Mouse (Mus musculus): ENCODE measurements around the gene Wdr62.
"Not testable (repeated sequence)": the region's sequence is repeated elsewhere in the genome, so short reads cannot be mapped to it uniquely, and the experiment has no call there.

Wdr62 gene

DNA sequence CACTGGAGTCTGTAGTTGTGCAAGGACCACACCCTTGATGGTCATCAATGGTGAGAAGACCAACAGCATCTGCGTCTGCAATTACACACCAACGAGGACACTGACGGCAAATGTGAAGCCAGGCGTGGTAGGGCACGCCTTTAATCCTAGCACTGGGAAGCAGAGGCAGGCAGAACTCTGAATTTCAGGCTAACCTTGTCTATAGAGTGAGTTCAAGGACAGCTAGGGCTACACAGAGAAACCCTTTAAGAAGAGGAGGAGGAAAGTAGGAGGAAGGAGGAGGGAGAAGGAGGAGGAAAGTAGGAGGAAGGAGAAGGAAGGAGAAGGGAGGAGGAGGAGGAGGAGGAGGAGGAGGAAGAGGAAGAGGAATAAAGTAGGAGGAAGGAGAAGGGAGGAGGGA lies 14.7 kb downstream of the Wdr62 start:
- no peak for DNase-seq (ENCODE audit: low spot score)

GRCm38 (mm10) chr7:30265041-30265440 lies 15.2 kb downstream of the Wdr62 start:
- DNase-seq (ENCODE audit: low spot score): no peak

DNA sequence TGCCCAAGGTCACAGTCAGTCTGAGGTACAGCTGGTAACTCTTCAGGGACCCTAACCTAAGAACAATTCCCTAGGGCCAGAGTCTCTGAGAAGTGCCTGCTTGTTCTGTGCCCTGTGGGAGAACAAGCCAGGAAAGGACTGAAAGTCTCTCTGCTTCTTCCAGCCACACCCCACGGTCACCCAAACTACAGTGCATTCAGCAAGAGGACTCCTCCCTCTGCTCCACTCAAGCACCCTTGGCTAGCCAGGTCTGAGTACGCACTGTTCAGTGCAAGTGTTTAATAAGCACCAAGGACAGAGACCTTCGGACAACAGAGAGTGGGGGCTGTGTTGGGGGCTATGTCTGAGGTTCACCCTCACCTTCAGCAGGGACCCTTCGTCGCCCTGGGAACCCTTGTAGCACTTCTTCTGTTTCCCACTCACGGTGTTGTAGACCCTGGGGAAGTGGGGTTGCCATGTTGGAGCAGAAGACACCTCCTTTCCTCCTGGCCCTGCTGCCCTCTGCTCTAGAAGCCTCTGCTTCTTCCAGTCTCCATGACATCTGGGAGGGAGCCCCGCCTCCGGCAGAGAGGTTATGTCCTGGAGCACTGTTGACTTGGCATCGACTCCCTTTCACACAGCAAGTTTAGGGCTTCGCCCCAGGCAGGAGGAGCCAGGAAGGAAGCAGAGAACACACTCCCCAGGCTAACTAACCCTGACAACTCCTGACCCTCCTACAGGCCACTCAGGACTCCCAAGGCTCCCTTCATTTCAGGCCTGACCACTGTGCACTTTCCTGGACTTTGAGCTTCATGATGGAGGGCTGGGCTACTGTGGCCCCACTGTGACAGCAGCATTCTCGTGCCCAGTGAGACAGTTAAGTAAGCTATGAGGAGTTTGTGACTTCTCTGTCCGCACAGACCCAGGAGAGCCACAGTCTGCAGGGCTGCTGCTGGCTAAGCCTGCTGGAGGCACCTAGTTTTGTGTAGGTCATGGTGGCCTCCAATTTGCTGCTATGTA lies 28.0 kb downstream of the Wdr62 start:
- DNase-seq (ENCODE audit: low spot score): no peak

- DNase-seq (ENCODE audit: low spot score): not testable (repeated sequence)
Measured at GRCm38 (mm10) chr7:30237374-30237773, 42.8 kb downstream of the Wdr62 start.

GRCm38 (mm10) chr7:30235625-30236024 lies 44.6 kb downstream of the Wdr62 start, which contains the start of gene Ovol3:
Gene Ovol3, minus strand, starts transcription at chr7:30235725.
- DNase-seq (ENCODE audit: low spot score): no peak

DNA sequence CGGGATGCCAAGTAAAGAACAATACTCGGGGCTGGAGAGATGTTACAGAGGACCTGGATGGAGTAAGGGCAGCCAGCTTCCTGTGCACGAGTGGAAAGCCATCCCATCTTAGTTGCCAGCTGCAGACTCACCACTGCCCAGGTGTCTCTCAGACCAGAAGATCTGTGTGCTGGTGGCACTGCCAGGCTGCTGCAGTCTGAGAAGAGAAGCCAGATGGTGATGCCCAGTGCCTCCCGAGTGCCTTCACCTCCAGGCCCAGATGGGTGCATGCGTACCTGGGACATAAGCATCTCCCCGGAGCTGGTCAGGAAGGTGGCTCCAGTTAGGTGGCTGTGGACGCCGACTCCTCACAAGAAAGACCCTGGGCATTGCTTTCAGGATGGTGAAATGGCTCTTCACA lies 45.1 kb downstream of the Wdr62 start:
- no peak for DNase-seq (ENCODE audit: low spot score)

- no peak for DNase-seq (ENCODE audit: low spot score)
Measured at GRCm38 (mm10) chr7:30234276-30234858, 45.9 kb downstream of the Wdr62 start.

- DNase-seq (ENCODE audit: low spot score): no peak
Measured at GRCm38 (mm10) chr7:30233387-30233786, 46.8 kb downstream of the Wdr62 start.

DNA sequence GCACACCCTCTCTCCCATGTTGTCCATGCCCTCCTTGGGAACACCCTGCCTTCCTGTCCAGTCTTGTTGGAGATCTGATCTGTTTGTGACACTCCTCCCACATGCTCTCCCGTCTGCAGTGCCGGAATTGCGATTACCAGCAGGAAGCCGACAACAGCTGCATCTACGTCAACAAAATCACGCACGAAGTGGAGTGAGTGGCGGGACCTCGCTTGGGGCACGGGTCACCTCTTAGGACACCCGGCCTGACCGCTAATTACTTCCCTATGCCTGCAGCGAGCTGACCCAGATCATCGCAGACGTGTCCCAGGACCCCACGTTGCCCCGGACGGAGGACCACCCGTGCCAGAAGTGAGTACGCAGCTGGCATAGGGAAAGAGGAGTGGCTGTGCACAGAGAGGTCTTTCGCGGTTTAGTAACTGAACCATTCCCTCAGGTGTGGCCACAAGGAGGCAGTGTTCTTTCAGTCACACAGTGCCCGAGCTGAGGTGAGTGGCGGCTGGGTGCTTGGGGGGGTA lies 47.5 kb downstream of the Wdr62 start:
- DNase-seq (ENCODE audit: low spot score): peak; percentile 83

GRCm38 (mm10) chr7:30231669-30232454 lies 48.4 kb downstream of the Wdr62 start, which contains the start of the genes Polr2i and Tbcb:
Gene Polr2i, plus strand, starts transcription at chr7:30231948.
Gene Tbcb, minus strand, starts transcription at chr7:30232272.
- peak; percentile 98 for DNase-seq (ENCODE audit: low spot score)

- no peak for DNase-seq (ENCODE audit: low spot score)
Measured at GRCm38 (mm10) chr7:30231328-30231668, 48.9 kb downstream of the Wdr62 start.

- no peak for DNase-seq (ENCODE audit: low spot score)
Measured at GRCm38 (mm10) chr7:30224206-30224605, 56.0 kb downstream of the Wdr62 start.

DNA sequence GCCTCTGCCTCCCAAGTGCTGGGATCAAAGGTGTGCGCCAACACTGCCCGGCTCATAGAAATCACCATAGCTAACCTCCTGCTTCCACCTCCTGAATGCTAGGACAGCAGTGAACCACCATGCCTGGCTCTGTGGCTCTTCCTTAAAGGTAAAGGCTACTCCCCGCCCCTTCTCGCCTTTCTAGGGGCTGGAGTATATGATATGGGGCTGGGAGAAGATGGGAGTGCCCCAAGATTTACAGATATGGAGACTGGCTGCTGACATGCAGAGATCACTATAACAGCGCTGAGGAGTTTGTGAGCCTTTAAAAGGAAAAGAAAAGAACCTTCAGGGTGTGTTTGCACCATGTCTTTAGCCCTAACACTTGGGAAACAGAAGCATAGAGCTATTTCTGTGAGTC lies 58.0 kb downstream of the Wdr62 start:
- no peak for DNase-seq (ENCODE audit: low spot score)

DNA sequence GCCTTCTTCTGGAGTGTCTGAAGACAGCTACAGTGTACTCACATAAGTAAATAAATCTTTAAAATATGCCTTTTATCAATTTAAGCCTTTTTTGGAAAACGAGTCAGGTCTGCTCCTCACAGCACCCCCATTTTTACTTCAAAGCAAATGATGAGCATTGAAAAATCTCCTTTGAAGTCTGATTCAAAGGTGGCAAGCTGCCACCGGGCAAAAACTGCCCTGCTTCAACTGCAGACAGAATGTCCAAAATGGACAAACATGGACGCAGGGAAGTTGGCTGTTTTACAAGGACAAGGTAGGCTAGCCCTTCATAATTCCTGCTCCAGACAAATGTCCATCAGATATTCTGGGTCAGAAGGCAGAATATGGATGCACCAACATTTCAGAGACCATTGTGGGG lies 58.8 kb downstream of the Wdr62 start:
- DNase-seq (ENCODE audit: low spot score): no peak

DNA sequence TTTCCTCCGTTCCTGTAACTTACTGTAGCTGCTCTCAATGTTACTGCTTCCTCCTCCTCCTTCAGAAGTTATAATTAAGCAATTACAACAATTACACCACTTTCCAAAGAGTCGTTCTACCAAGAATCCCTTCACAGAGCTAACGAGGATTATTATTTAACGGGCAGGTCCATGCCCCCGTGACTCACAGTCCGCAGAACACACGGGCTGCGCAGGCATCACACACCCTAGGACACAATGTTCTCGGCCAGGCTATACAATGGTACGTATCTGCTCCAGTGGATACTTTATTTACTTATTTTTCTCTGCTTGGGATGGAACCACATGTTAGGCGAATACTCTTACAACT lies 60.2 kb downstream of the Wdr62 start:
- DNase-seq (ENCODE audit: low spot score): no peak

DNA sequence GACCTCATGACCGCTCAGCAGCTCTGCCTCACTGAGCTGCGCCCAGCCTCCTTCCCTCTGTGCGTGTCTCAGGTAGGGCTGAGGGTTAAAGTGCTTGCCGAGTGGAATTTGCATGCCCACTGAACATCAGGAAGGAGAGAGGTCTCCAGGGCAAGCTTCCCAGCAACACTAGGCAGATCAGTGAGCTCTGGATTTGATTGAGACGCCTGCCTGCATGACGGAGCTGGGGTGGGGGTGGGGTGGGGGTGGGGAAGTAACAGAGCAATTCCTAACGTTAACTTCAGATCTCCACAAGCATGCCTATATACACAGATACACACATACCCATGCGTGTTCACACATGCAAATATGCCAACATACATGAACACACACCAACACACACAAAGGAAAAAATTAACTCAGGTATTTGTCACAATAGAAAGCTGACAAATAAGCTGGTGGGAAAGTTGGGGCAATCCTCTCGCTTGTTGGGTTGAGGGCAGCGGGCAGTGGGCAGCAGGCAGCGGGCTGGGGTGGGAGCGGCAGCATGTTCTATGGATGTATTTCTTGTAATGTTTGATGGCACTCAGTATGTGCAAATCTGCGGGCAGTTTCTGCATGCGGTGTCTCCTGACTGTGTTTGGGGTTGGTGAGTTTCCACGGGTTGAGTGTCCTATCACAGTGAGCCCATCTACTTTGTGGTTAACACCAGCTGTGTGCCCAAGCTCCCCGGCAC lies 60.8 kb downstream of the Wdr62 start:
- peak; percentile 79 for DNase-seq (ENCODE audit: low spot score)

GRCm38 (mm10) chr7:30217277-30217676 lies 62.9 kb downstream of the Wdr62 start:
- no peak for DNase-seq (ENCODE audit: low spot score)

GRCm38 (mm10) chr7:30216723-30217151 lies 63.5 kb downstream of the Wdr62 start:
- DNase-seq (ENCODE audit: low spot score): peak; percentile 97

DNA sequence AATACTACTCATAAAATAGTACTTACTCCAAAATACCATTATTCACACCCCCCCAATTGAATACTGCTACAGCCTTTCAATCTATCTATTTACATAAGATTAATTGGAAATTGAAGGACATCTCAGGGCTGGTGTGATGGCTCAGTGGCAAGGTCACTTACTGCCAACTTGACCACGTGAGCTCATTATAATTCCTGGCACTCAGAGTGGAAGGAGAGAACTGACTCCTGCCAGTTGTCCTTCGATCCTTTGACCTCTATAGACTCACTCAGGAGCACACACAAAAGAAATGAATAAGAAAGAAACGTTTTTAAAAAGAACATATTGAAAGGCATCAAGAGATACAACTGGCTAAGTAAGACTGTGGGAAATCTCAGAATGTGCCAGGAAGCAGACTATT lies 64.3 kb downstream of the Wdr62 start:
- DNase-seq (ENCODE audit: low spot score): no peak

DNA sequence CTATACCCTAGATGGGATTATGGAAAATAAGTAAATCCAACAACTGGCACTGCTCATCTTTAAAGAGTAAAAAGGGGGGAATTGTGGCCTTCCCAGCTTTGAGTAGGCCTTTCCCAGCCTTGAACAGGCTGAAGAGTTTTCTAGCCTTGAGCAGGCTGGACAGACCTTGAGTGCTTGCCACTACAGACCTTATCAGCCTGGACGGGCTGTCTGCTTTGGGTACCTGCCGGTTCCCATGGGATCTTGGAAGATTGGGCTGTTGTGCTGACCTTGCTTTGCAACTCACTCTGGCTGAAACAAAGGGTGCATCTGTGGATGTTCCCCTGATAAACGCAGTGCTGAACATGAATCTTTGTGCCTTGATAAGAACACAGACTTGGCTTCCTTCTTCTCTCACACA lies 66.3 kb downstream of the Wdr62 start:
- no peak for DNase-seq (ENCODE audit: low spot score)

DNA sequence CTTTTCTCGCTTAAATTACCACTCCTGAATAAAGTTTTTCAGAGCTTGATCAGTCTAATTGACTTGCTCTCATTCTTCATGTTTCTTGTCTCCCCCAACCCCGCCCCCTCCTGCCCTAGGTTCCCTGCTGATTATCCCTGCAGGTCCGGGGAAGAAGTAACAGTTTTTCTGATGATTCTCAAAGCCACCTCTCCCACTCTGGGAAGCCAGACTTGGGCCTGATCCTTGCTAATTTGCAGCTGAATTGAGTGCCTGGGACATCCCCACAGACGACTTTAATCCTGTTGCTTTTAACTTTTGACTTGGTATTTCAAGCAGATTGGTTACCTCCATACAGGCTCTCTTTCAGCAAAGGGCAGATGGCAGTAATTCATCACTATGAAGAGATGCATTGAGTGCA lies 69.2 kb downstream of the Wdr62 start:
- no peak for DNase-seq (ENCODE audit: low spot score)

DNA sequence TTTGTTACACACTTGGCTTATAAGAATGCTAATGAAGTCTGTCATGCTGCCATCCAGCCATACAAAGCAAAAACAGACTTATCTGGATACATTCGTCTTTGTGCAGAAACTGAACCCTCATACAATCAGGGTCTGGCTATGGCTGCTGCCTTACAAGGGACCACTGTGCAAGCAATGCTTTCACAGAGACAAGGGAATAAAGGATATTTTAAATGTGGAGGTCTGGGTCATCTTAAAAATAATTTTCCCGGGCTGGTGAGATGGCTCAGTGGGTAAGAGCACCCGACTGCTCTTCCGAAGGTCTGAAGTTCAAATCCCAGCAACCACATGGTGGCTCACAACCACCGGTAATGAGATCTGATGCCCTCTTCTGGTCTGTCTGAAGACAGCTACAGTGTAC lies 73.9 kb downstream of the Wdr62 start:
- DNase-seq (ENCODE audit: low spot score): not testable (repeated sequence)
